Mouse (Mus musculus) layer of hippocampus, adult 9-10 months (tissue): ENCODE measurements around the gene Spag9.

ENCODE experiments used
- DNase-seq: peaks from one replicate; pipeline ENCODE4 v3.0.0; 2022; ENCODE audit warnings: low spot score

Spag9 gene

DNA sequence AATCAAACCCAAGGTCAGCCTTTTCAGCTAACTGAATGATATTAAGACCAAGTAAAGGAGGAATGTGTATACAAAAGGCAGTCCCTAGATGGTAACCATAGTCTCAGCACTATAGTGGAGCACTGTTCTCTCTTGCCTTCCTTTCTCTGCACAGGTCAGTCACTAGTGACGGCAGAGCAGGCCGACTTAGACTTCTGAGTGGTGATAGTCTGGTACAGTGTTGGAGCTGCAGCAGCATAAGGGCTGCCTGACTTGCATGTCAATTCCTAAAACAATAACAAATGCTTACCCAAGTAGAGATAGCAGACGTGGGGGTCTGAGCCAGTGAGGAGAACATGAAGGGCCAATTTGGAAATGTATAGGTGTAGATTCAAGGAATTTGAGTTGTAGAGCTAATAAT is 58.3 kb downstream of the Spag9 start:
- DNase-seq = no peak

DNA sequence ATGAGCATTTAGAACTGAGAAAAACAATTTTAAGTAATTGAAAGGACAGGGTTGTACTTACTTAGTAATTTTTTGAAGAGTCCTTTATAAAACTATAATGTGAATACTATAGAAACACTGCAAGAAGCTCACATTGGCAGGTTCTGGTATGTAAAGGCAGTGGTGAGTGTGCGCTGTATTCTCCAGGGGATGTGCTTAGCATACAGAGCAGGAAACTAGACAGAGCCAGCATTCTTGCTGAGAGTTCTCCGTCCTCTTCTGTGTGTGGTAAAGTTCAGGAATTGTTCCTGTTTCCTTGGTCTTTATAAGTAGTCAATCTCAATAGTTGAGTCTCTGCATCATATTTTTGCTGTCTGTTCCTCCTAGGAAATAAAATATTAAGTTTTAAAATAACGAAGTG is 59.0 kb downstream of the Spag9 start:
- DNase-seq = no peak

DNA sequence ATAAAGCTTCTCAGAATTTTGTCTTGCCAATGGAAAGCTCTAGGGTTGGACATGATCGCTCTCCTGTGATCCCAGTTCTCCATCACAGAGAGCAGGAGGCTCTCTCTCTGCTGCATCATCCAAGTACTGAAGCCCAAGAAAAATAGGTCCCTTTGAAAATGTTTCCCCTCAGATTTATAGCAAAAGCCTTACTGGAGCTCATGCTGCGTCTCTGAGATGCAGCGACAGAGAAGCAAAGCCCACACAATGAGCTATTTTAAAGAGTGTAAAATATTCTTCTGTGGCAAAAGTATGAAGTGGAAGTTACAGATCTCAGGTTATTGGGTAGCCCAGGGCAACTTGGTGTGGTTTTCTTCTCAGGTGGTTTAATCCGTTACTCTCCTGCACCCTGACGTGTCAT is 68.0 kb downstream of the Spag9 start:
- DNase-seq = no peak

DNA sequence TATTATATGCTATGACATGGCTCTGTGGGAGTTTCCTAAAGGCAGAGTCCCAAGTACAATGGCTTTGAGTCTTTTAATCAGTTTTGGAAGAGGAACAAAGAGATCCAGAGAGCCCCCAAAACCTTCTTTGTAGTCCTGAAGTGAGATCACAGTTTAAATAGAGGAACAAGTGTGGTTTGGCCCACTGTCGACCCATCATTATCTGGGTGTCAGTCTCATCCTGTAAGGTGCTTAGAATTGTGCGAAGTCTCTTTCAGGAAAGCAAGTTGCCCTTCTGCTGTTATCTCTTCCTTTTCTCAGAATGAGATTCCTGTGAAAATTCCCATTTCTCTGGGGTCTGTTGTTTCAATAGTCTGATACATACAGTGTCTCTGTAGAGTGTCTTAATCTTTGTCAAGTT is 74.6 kb downstream of the Spag9 start:
- no peak for DNase-seq

DNA sequence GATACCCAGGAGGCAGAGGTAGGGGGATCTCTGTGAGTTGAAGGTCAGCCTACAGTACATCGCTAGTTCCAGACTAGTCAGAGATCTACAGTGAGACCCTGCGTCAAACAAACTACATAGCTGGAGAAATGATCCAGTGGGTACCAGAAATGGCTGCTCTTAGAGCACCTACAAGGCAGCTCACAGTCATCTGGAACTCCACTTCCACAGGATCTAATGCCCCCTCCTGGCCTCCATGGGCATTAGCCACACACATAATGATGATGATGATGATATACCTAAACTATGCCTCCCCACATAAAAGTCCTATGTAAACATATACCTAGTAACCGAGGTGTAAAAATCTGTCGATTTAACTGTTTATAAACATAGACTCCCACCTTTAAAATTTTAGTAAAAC is 77.4 kb downstream of the Spag9 start:
- no peak for DNase-seq

DNA sequence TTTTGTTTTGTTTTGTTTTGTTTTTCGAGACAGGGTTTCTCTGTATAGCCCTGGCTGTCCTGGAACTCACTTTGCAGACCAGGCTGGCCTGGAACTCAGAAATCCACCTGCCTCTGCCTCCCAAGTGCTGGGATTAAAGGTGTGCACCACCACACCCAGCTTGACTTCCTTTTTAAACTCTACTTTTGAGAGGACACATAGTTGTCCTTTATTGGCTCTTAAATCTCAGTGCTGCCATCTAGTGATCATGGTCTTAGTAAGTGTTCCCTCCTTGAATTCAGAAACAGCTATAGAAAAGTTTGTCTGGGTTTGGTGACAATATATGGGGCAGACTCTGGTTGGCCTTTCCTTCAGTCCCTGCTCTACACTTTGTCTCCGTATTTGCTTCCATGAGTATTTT is 91.1 kb downstream of the Spag9 start:
- peak; percentile 74 for DNase-seq

DNA sequence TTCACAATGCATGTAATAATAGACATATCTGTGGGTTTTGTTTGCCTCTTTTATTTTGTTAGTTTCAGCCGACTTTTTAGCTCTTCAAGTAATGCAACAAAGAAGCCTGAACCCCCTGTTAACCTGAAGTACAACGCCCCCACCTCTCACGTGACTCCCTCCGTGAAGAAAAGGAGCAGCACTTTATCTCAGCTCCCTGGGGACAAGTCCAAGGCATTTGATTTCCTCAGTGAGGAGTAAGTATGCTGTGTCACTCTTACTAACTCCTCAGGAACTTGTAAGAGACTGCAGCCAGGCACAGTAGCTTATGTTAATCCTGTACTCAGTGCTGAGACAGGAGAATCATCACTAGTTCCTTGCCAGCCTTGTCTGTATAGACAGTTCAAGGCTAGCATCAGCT is 94.6 kb downstream of the Spag9 start:
- DNase-seq = no peak

DNA sequence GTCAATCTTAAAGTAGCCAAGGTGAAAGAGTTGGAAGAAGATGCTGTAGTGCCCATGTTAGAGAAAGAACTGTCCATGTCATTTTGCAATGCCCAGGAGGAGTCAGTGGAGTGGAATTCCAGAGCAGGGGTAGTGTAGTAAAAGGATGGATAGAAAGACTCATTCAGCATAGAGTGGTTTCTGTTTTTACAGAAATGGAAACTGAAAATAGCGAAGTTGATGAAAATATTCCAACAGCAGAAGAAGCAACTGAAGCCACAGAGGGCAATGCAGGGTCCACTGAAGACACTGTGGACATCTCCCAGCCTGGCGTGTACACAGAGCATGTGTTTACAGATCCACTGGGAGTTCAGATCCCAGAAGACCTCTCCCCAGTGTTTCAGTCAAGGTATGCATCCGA is 101.6 kb downstream of the Spag9 start:
- no peak for DNase-seq

DNA sequence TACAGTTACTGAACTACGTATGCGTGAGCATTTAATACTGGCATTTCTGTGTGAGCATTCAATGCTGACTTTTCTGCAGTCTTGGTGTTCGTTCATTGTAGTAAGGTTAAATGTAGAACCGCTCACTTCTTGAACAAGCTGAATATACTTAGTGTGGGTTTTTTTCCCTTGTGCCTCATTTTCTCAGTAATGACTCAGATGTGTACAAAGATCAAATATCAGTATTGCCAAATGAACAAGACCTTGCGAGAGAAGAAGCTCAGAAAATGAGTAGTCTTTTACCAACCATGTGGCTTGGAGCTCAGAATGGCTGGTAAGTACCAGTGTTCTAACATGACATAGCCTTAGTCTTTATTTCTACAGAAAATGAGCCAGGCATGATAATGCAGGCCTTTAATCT is 102.9 kb downstream of the Spag9 start:
- no peak for DNase-seq

DNA sequence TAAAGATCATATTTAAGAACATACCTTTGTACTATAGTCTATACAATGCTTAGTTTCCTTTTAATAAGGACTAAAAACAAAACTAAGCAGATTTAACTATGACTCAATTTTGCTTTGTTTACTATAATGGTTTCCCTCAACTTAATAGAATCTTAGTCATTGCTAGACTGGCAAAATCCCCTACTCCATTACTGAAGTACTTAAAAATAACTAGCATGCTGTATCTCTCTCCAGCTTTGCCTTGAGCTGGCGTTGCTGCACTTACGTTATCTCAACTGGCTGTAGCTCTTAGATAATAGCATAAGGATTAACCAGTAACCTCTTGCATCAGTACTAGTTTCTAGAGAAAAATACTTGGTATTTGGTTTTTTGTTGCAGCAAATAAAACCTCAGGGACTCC is 117.9 kb downstream of the Spag9 start:
- DNase-seq = no peak

DNA sequence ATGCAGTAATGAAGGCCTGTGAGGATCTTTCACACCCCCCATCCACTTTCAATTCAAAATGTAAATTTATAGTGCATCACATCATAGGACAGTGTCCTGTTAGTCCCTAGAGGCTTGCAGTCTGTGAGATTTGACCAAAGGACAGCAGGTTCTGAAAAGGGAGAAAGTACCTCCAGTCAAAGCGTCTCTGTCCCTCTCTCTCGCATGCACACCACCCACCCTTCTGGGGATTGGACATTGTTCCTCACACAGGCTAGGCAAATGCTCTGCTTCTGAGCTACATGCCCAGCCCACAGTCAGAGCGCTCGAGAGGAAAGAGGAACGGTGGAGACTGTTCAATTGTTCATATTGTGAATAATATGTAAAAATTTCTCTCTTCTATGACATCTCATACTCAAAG is 119.5 kb downstream of the Spag9 start:
- no peak for DNase-seq

DNA sequence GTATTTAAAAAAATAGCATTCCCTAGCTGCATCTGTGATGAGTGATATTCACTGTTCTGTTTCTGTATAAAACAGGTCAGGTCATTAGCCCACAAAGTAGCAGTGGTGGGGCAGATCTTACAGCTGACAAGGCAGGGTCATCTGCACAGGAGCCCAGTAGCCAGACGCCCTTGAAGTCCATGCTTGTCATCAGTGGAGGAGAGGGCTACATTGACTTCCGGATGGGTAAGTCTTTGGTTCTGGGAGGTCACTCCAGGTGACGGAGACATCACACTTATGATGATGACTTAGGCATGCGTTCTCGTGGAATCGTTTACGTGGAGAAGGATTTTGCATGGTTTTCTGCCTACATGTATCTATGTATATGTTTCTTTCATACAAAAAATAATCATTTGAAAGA is 120.8 kb downstream of the Spag9 start:
- no peak for DNase-seq

DNA sequence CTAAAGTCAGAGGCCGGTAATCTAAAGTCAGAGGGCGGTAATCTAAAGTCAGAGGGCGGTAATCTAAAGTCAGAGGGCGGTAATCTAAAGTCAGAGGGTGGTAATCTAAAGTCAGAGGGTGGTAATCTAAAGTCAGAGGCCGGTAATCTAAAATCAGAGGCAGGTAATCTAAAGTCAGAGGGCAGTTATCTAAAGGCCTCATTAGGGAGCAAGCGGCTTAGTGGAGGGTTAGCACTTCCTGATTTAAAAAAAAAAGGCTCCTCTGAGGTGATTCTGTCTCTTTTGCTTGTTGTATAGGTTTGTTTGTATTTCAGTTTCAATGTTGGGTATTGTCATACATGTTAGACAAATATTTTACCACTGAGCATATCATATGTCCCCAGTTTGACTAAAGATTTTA is 121.9 kb downstream of the Spag9 start:
- no peak for DNase-seq

DNA sequence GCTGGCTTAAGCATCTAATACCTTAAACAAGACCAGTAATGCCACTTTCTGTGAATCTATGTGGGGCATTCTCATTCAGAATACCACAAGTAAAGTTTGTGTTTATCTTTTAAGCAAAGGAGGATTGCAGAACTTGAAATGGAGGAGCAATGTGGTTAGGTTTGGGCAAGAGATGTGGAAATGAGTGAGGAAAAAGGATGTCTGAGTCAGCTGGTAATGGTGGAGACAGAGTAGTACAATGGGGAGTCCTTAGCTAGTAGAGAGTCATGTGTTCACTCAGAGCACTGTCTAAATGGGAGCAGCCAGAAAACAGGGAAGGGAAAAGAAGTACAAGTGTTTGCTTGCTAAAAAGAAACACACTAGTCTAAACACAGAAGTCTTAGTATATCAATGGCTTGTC is 122.7 kb downstream of the Spag9 start:
- no peak for DNase-seq

DNA sequence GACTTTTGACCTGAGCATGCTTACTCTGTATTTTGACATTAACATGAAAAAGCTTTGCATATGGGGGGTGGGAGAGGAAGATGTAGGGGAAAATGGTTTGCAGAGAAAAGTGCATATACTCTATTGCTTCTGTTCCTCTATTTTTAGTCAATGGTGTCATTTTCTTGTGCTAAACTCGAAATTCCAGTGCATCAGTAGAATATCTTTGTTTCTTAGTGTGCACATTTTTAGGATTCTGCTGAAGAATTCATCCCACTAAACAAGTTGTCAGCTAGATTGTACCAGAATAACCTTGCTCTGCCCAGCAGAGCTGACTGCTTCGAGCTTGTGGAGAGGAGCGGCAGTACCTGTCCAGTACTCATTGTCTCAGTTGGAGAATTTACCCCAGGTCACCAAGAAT is 124.8 kb downstream of the Spag9 start:
- DNase-seq = no peak

DNA sequence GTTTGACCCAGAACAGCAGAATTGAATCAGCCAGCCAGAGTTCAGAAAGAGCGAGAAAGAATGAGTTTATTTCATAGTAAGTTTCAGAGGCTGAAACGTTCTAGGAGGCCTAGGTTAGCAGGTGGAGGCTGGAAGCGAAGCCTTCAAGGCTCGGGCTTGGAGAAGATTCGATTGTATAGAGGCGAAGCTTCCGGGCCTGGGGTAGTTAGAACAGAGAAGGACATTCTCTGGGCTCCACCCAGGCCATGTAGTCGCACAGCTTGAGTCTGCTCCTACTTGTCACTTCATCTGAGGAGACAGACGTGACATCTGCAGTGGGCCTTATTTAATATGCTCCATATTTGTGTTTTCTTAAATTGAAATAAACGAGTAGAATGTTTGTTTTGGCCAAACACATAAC is 125.6 kb downstream of the Spag9 start:
- DNase-seq = no peak

DNA sequence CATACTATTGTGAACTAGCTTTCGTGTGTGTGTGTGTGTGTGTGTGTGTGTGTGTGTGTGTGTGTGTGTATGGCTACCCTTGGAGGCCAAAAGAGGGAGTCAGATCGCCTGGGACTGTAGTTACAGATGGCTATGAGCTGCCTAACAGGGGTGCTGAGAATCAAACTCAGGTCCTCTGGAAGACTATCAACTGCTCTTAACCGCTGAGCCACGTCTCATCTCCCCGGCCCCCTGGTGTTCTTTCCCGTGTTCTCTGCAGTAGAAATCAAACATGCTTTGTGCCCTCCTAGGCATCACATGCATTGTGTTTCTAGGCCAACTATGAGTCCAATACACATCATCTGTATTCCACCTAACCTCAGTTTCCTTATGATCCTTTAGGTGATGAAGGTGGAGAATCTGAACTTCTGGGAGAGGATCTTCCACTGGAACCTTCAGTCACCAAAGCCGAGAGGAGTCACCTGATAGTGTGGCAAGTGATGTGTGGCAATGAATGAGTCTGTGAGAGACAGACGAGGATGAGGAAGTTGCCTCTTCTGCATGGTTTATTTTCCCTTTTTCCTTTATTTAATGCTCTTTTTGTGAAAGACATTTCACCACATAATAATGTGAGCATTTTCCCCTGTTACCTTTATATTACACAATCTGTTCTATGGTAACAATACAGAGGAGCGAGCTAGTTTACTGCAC is 126.6 kb downstream of the Spag9 start:
- no peak for DNase-seq

DNA sequence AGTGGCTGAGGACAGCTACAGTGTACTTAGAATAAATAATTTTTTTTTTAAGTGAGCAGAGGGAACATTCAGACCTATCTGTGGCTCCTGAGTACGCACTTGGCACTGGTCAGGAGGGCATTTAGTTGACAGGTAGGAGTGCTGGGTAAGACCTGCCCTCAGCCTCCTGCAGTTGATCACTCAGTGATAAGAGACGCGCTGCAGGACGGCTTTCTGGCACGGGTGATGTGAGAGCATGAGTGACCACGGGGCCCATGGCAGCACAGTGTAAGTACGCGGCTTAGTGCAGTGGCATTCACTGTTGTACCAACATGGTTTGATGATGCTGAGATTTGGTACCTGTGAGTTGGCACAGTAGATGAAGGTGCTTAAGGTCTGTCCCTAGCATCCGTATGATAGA is 130.8 kb downstream of the Spag9 start:
- no peak for DNase-seq

DNA sequence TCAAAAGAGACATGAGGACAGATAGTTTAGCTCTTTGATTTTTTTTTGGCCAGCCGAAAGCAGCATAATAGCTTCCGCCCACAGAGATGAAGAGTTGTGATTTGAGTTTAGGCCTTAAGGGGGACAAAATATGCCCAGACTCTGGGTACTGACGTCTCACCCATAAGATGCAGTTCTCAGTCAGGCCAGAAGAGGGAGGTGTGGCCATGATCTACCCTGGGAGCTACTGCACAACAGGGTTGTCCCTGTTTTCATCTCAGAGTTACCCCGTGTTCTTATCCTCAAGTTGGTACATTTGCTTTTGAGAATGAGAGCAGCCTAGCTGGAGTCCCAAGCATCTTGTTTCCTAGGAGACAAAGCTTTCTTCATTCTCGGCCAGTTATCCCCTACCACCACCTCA is 132.1 kb downstream of the Spag9 start:
- peak; percentile 81 for DNase-seq

DNA sequence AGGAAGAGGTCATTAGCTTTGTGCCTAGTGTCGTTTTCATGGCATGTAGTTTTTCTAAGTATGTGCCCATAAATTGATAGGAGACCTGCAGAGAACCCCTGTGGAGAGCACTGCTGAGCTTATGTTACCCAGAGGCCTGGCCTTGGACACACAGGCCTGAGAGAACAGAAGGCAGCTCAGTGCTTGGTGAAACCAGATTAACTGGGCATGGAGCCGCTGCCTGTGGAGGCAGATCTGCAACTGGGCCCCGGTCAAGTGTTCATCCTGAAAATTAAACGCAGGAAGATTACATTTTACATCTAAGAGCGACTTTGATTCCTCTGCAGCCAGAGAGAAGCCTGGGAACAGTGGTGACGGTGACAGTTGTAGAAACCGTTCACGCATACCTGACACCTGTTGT is 132.6 kb downstream of the Spag9 start:
- no peak for DNase-seq

DNA sequence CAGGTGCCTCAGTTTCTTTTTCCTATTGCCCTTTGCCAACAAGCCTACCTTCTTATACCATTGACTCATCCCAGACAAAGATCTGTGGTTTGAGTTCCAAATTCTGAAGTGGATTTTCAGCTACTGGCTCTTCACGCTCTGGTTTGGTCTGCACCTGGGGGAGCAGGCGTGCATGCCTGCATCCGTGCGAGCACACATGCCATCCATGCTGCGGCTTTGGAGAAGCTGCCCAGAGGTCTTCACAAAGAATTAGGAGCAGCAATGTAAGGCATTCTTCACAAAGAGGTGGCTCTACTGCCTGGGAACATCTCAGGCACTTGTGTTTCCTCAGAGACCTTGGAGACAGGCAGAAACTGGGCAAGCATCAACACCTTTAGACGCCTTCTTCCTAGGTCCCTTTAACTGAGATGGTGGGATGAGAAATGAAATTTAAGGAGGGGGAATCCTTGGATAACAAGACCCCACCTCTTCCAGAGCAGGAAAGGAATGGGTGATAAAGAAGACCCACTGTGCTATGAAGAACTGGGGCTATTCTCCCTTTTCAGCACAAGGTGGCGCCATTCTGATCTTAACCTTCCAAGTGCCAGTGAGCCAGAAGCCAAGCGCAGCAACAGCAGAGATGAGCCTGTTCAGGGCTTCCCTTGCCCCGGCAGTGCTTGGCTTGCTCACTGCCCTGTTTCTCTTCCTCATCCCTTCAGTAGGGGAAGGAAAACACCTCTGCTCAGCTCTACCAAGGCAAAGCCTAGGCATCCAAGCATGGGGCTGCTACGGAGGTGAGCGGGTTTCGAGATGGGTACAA is 133.6 kb downstream of the Spag9 start:
- DNase-seq = peak; percentile 42

DNA sequence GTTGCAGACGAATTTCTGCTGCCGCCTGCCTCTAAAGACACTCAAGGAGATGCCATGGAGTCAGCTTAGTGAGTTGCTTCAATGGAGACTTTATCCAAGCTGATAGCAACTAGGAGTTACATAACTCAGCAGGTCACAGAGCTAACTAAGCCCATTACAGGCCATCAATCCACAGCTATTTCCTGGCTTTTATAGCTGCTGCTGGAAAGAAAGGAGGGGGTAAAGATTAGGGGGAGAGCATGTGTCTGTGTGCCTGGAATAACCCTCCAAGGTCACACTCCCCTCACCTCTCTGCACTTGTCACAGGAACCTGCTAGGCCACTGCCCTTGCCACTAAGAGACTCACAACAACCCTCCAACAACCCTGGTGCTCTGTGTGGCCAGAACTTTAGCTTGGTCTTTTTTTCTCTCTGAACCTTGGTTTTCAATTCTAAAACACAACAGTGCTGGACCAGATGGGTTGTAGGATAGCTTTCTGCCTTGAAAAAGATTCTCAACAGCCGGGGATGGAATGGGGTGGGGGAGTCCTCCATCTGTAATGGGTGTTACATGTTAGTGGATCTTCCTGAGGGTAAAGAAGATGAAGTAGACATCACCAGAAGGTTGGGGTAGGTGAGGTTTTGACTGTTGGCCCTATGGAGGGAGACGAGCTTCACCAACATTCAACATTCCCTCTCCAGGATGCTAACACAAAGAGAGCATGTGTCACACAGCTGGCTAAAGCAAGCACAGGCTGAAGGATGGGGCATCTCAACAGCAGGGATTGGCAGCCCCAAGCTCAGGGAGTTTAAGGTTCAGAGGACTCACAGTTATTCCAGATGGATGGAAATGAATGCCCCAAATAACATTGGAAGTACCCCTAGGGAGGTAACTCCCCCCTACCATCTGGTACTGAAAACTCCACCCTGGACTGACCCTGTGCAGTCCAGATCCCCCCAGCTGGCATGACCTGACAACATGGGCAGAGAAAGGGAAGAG is 134.5 kb downstream of the Spag9 start:
- DNase-seq = no peak
